In the genomic region with DNA sequence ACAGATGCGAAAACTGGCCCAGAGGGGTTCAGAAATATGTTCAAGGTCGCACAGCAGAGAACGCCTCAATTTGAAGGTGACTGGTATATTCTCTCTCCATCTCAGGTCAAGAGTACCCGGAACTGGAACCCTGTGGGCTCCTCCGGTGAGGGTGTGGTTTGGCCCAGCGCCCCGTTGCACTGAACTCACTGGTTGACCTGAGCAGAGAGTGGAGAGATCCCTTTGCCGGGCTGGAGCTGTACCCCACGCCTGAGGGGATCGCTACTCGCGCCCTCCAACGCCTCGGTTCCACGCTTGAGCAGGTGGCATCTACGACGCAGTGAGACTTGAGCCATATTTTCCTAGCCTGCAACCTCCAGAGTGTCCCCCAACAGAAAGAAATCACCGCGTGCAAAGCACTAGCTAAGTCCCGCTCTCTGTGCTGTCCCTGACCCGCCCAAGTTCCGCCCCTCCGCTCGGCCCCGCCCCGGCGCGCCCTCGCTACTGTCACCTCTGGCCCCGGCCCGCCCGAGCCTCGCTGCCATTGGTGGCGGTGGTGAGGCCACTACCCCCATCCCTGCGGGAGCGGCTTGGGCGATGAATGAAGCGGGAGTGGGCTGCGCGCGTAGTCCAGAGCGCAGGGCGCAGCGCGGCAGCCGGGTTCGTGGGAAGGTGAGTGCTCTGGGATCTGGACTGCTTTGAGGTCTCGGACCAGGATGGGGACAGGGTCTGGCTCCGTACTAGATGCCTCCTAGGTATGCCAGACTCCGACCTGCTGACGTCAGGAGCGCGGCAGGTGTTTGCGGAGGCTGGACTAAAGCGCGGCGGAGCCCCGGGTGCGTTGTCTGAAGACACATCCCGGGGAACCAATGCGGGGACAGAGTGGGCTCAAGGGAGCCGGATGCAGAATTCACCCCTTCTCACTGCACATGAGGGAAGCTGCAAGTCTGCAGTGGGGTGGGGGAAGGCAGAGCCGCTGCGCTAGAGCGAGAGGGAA, we compare ENCODE assay signal across 8 mouse cellular contexts. TPM values are rescaled to one million over a fixed set of nuclear protein-coding genes. Genes with fewer than 3 reads are reported as not detected.
DNase-seq lines count a peak whose midpoint lies in the region; ATAC-seq and TF ChIP-seq lines count a peak whose summit lies in the region.

A gene (plus strand): TSS at position 523 of the 976 bp plus-strand sequence.

- peaks cover 15% of the 10 kb centered on the region for H3K4me1 ChIP-seq in embryonic facial prominence, embryonic 13.5 days
- peaks cover 31% of the 10 kb centered on the region for H3K4me1 ChIP-seq in heart, embryonic 10.5 days
- peaks cover 17% of the 10 kb centered on the region for H3K4me1 ChIP-seq in kidney, embryonic 15.5 days
- H3K4me1 ChIP-seq in liver, embryonic 11.5 days (replicated peaks; ENCODE audit: control insufficient read depth, insufficient read depth, low read length), result peaks cover 7% of the 10 kb centered on the region; the same call in 1 of the 2 replicates

- H3K27ac ChIP-seq in embryonic facial prominence, embryonic 13.5 days, result no peak within 1 kb of the TSS
- peak within 1 kb of the TSS; percentile 73 for H3K27ac ChIP-seq in heart, embryonic 10.5 days
- H3K27ac ChIP-seq in kidney, embryonic 15.5 days, result peak within 1 kb of the TSS; percentile 27; the same call in 1 of the 2 replicates
- no peak within 1 kb of the TSS for H3K27ac ChIP-seq in liver, embryonic 11.5 days (ENCODE audit: low read depth, low read length)

- H3K9ac ChIP-seq in embryonic facial prominence, embryonic 13.5 days, result 0 out of 2 replicates have a peak within 1 kb of the TSS, but pooled peaks have one; percentile 27
- H3K9ac ChIP-seq in kidney, embryonic 15.5 days, result peak within 1 kb of the TSS; percentile 27
- H3K9ac ChIP-seq in liver, embryonic 11.5 days (ENCODE audit: low read depth, low read length), result peak within 1 kb of the TSS; percentile 58

- DNase-seq in 3T3-L1 (ENCODE audit: low read depth, low spot score), result peak; percentile 67
- peak; percentile 90 for DNase-seq in adrenal gland, postnatal 25 days
- peak; percentile 95 for DNase-seq in heart, embryonic 10.5 days (ENCODE audit: low spot score)
- peak; percentile 95 for DNase-seq in liver, embryonic 11.5 days (ENCODE audit: low spot score)
- DNase-seq in spleen, postnatal 4 days (ENCODE audit: low spot score in 2 of 2), result peak; percentile 84 to 91

- no peaks in the 10 kb centered on the region for H3K79me2 ChIP-seq in myocyte (ENCODE audit: control insufficient read depth, insufficient read depth)

- no peaks in the 10 kb centered on the region for H3K9me3 ChIP-seq in embryonic facial prominence, embryonic 13.5 days
- no peaks in the 10 kb centered on the region for H3K9me3 ChIP-seq in heart, embryonic 10.5 days
- H3K9me3 ChIP-seq in kidney, embryonic 15.5 days (replicated peaks), result no peaks in the 10 kb centered on the region
- no peaks in the 10 kb centered on the region for H3K9me3 ChIP-seq in liver, embryonic 11.5 days (ENCODE audit: control insufficient read depth, low read length)

- peak; percentile 68 for ATAC-seq in embryonic facial prominence, embryonic 13.5 days (ENCODE audit: insufficient number of reproducible peaks, insufficient read depth, low FRiP score, low TSS enrichment, low read depth)
- peak; percentile 95 for ATAC-seq in kidney, embryonic 15.5 days (replicated peaks; ENCODE audit: low FRiP score)
- ATAC-seq in liver, embryonic 11.5 days (replicated peaks; ENCODE audit: low FRiP score), result peak; percentile 98

- peak within 1 kb of the TSS; percentile 49 for H3K4me3 ChIP-seq in embryonic facial prominence, embryonic 13.5 days
- peak within 1 kb of the TSS; percentile 68 for H3K4me3 ChIP-seq in heart, embryonic 10.5 days
- H3K4me3 ChIP-seq in kidney, embryonic 15.5 days (replicated peaks), result peak within 1 kb of the TSS; percentile 53
- H3K4me3 ChIP-seq in liver, embryonic 11.5 days (ENCODE audit: low read depth, low read length), result peak within 1 kb of the TSS; percentile 62
- peak within 1 kb of the TSS; percentile 15 for H3K4me3 ChIP-seq in myocyte

- H3K4me2 ChIP-seq in embryonic facial prominence, embryonic 13.5 days, result peak within 1 kb of the TSS; percentile 92
- peak within 1 kb of the TSS; percentile 92 for H3K4me2 ChIP-seq in kidney, embryonic 15.5 days
- H3K4me2 ChIP-seq in liver, embryonic 11.5 days, result peak within 1 kb of the TSS; percentile 98
- H3K4me2 ChIP-seq in myocyte (ENCODE audit: low read depth), result peak within 1 kb of the TSS; percentile 81

- WGBS in embryonic facial prominence, embryonic 13.5 days, result 1% methylated on average over 65 of the region's 65 CpGs
- WGBS in heart, embryonic 10.5 days, result 2% methylated on average over 65 of the region's 65 CpGs
- 2% methylated on average over 65 of the region's 65 CpGs for WGBS in kidney, embryonic 15.5 days
- WGBS in liver, embryonic 11.5 days, result 2% methylated on average over 64 of the region's 65 CpGs

- TF ChIP-seq POLR2A in myocyte (IDR thresholded peaks at IDR 0.05; ENCODE audit: insufficient read length, low read depth), result peak; percentile 22

- no peak within 1 kb of the TSS for H3ac ChIP-seq in myocyte (ENCODE audit: control insufficient read depth, insufficient read length)

- peaks cover 65% of the 10 kb centered on the region for H3K27me3 ChIP-seq in embryonic facial prominence, embryonic 13.5 days
- peaks cover 56% of the 10 kb centered on the region for H3K27me3 ChIP-seq in heart, embryonic 10.5 days (ENCODE audit: insufficient read depth, poor library complexity, severe bottlenecking)
- H3K27me3 ChIP-seq in kidney, embryonic 15.5 days, result peaks cover 67% of the 10 kb centered on the region
- H3K27me3 ChIP-seq in liver, embryonic 11.5 days (replicated peaks; ENCODE audit: control insufficient read depth, insufficient read depth, low read length), result peaks cover 29% of the 10 kb centered on the region
- peaks cover 24% of the 10 kb centered on the region for H3K27me3 ChIP-seq in myocyte (ENCODE audit: control insufficient read depth, insufficient read depth, insufficient read length)

- no peaks in the 10 kb centered on the region for H3K36me3 ChIP-seq in embryonic facial prominence, embryonic 13.5 days
- H3K36me3 ChIP-seq in heart, embryonic 10.5 days, result no peaks in the 10 kb centered on the region
- H3K36me3 ChIP-seq in kidney, embryonic 15.5 days, result no peaks in the 10 kb centered on the region
- no peaks in the 10 kb centered on the region for H3K36me3 ChIP-seq in liver, embryonic 11.5 days (ENCODE audit: control insufficient read depth, insufficient read depth, low read length)
- H3K36me3 ChIP-seq in myocyte (ENCODE audit: control insufficient read depth, insufficient read depth), result no peaks in the 10 kb centered on the region

TF ChIP-seq in myocyte, 11 proteins besides CTCF, POLR2A, EP300 and RAD21:
- no peak for TF ChIP-seq POLR2AphosphoS2 (IDR thresholded peaks at IDR 0.05; ENCODE audit: insufficient read length, low read depth)

RNA-seq across cellular contexts. Expression of the gene that starts here (rescaled TPM):
- total RNA-seq in adrenal gland, postnatal 25 days (2021), result 1.5 and 3.9 TPM in 2 replicates
- polyA plus RNA-seq in embryonic facial prominence, embryonic 13.5 days (2015; fragmentation: Nextera tagmentation; extraction: Ambion mirVana), result 1.1 TPM in 2 replicates
- polyA plus RNA-seq in heart, embryonic 10.5 days (2016; fragmentation: Nextera tagmentation; extraction: Ambion mirVana), result 0.59 and 0.60 TPM in 2 replicates
- 2.2 and 2.3 TPM in 2 replicates for polyA plus RNA-seq in kidney, embryonic 15.5 days (2015; fragmentation: Nextera tagmentation; extraction: Ambion mirVana)
- 1.5 and 2.0 TPM in 2 replicates for polyA plus RNA-seq in liver, embryonic 11.5 days (2014; fragmentation: Nextera tagmentation; extraction: Ambion mirVana)
- polyA plus RNA-seq in myocyte (2012; fragmentation: generic; extraction: Trizol), result 0.18 TPM

Comparison
In these comparisons a context has a peak if more than half of its experiments do, and no peak if none do; other contexts are left out.
1. Peak in DNase-seq, H3K4me3 ChIP-seq and H3K27ac ChIP-seq in heart, embryonic 10.5 days; RNA of the gene not detected or under 1 TPM.
2. H3K4me3 ChIP-seq: peak in every context shown above with its lines; median percentile 68 in heart, embryonic 10.5 days; 62 in liver, embryonic 11.5 days; 53 in kidney, embryonic 15.5 days; 49 in embryonic facial prominence, embryonic 13.5 days; 15 in myocyte.